Mouse (Mus musculus) intestine, embryonic 16.5 days (tissue): ENCODE results near the gene Zfp658. TPM values are rescaled to one million over a fixed set of nuclear protein-coding genes. Genes with fewer than 3 reads are reported as not detected.

Experiments
- ATAC-seq: fragments of 200-750 bp; cut with Nextera tagmentation; 2 replicates; pipeline ENCODE4 v1.8.0; 2017; ENCODE audit warnings: moderate TSS enrichment, moderate library complexity
- H3K27ac ChIP-seq: fragments of 300-500 bp; sonication (generic); 2 replicates; pipeline ENCODE4 v1.5.1; 2014; ENCODE audit warnings: mild to moderate bottlenecking, low read length
- H3K27me3 ChIP-seq: fragments of 300-500 bp; sonication (generic); replicated peaks from 2 replicates; pipeline ENCODE4 v1.6.1; 2014; ENCODE audit warnings: low read length, control low read depth, mixed read lengths; ENCODE audit not compliant: control insufficient read depth, insufficient read depth
- H3K36me3 ChIP-seq: fragments of 300-500 bp; sonication (generic); 2 replicates; pipeline ENCODE4 v1.6.1; 2014; ENCODE audit warnings: low read length, control low read depth; ENCODE audit not compliant: control insufficient read depth, insufficient read depth
- H3K4me1 ChIP-seq: fragments of 300-500 bp; sonication (generic); 2 replicates; pipeline ENCODE4 v1.6.1; 2014; ENCODE audit warnings: low read length, control low read depth, mixed read lengths; ENCODE audit not compliant: control insufficient read depth, insufficient read depth
- H3K4me2 ChIP-seq: fragments of 300-500 bp; sonication (generic); 2 replicates; pipeline ENCODE4 v1.6.1; 2014; ENCODE audit warnings: low read depth, low read length, control low read depth
- H3K4me3 ChIP-seq: fragments of 300-500 bp; sonication (generic); 2 replicates; pipeline ENCODE4 v1.5.1; 2014; ENCODE audit warnings: mild to moderate bottlenecking, low read length
- H3K9ac ChIP-seq: fragments of 300-500 bp; sonication (generic); 2 replicates; pipeline ENCODE4 v1.6.1; 2014; ENCODE audit warnings: low read depth, low read length
- H3K9me3 ChIP-seq: fragments of 300-500 bp; sonication (generic); 2 replicates; pipeline ENCODE4 v1.6.1; 2016; ENCODE audit warnings: low read length, control low read depth; ENCODE audit not compliant: control insufficient read depth
- WGBS: fragments of 180-500 bp; shearing (Covaris S2); extraction: QIAGEN DNeasy Blood & Tissue Kit; methylation state at CpG from one replicate; pipeline ENCODE4 v1.1.7; 2014; 5-methylcytosine and 5-hydroxymethylcytosine counted together
- polyA plus RNA-seq: library from polyadenylated mRNA; unstranded; fragments of >200 nt; fragmentation: Nextera tagmentation; extraction: Ambion mirVana; gene quantifications from 2 replicates; pipeline ENCODE4 v1.2.1, GENCODE M21; 2015

The Zfp658 gene
- polyA plus RNA-seq, 1 experiment from 2014 or later: 2.4 TPM

DNA sequence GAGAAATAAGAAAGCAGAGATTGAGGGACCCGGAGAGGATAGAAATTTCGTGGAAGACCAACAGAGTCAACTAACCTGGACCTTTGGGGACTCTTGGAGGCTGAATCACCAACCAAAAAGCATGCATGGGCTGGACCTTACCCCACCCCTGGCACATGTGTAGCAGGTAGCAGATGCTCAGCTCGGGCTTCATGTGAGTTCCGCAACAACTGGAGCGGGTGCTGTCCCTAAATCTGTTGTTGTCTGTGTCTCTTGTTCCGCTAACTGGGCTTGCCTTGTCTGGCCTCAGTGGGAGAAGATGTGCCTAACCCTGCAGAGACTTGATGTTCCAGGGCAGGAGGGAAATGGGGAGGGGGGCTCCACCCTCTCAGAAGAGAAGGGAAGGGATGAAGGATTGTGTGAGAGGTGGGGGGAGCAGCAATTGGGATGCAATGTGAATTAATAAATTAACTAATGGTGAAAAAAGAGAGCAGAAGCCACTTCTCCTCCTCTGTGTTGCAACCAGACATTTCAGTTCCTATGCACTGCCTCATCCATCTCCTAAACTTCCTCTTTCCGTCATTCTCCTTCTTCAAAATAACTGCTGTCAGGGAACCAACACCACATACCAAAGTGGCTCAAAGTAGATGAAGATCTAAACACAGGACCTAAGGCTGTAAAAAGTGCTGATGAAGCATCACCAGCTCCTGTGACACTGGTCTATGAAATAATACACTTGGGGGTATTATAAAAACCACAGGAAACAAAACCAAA, 17.7 kb upstream of the Zfp658 start, which contains the start of gene Cd33:
Gene Cd33 (minus strand): TSS at position 204 of the 753 bp plus-strand sequence.
- Histone ChIP-seq H3K9me3 (no peaks in the 10 kb centered on the region), H3K4me2 (no peak within 1 kb of the TSS), H3K27ac (no peak within 1 kb of the TSS), H3K27me3 (no peaks in the 10 kb centered on the region), H3K4me3 (no peak within 1 kb of the TSS), H3K36me3 (no peaks in the 10 kb centered on the region), H3K9ac (no peak within 1 kb of the TSS), H3K4me1 (no peaks in the 10 kb centered on the region)
- WGBS: 75% methylated on average over 7 of the region's 7 CpGs
- no peak for ATAC-seq

DNA sequence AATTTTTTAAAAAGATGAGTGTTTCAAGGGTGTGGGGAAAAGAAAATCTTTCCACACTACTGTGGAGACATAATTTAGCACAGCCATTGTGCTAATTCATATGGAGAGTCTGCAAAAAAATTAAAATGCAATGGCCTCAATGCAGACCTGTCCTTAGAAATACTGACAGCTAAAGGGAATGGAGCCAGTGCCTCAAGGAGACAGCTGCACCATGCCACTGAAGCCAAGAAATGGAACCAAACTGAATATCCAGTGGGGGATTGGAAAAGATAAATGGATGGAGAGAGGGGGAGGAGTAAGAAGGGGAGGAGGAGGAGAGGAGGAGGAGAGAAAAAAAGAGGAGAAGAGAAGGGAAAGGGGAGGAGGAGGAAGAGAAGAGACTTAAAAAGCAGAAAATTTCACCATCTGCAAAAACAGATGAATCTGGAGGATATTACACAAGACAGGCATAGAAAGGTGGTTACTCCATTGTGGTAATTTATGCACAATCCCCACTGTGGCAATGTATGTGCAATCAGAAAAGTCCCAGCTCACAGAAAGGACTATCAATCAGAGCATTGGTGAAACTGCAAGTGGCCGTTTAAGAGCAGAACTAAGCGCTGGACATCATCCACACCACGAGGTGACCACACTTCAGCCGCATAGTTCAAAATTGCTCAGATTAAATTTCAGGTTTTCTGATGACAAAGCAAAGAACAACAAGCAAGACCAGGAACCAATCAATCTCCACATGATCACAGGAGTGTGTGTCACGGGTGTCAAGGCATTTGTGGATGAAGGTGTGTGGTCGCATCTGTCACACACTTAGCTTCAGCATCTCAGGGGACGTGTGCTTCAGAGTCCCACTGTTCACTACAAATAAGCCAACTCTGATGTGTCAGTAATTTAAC, 16.2 kb upstream of the Zfp658 start:
- no peak for ATAC-seq
- Histone ChIP-seq H3K4me1 (no peaks in the 10 kb centered on the region), H3K9ac (no peak overlapping the region), H3K4me2 (no peak overlapping the region), H3K27me3 (no peaks in the 10 kb centered on the region), H3K9me3 (no peaks in the 10 kb centered on the region), H3K4me3 (no peak overlapping the region), H3K36me3 (no peaks in the 10 kb centered on the region), H3K27ac (no peak overlapping the region)
- WGBS: 65% methylated on average over 7 of the region's 7 CpGs

DNA sequence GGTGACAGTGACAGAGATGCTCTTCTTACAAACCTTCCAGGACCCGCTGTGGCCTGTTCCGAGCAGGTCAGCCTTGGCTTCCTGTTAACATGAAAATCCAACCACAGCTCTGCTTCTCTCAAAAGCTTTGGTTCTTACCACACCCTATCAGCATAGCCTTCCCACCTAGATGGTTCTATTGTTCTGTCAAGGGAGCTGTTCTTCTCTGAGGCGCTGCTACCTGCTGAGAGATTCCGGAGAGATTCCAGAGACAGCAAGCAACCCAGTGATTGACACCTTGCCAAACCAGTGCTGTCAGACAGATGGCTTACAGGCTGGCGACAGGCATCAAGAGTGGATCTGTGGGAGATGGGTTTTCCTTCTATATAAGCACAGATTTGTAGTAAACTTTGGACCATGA, 14.4 kb upstream of the Zfp658 start:
- H3K4me2 ChIP-seq: no peak overlapping the region
- WGBS: 35% methylated on average over 5 of the region's 5 CpGs
- no peaks in the 10 kb centered on the region for H3K36me3 ChIP-seq
- no peaks in the 10 kb centered on the region for H3K9me3 ChIP-seq
- H3K9ac ChIP-seq: no peak overlapping the region
- no peak overlapping the region for H3K27ac ChIP-seq
- H3K4me1 ChIP-seq: no peaks in the 10 kb centered on the region
- H3K4me3 ChIP-seq: no peak overlapping the region
- ATAC-seq: no peak
- H3K27me3 ChIP-seq: no peaks in the 10 kb centered on the region

- WGBS: 75% methylated on average over 4 of the region's 4 CpGs
- Histone ChIP-seq H3K9ac (no peak overlapping the region), H3K4me2 (no peak overlapping the region), H3K27me3 (no peaks in the 10 kb centered on the region), H3K4me1 (no peaks in the 10 kb centered on the region), H3K27ac (no peak overlapping the region), H3K9me3 (no peaks in the 10 kb centered on the region), H3K4me3 (no peak overlapping the region), H3K36me3 (no peaks in the 10 kb centered on the region)
- no peak for ATAC-seq
These were observed 13.8 kb upstream of the Zfp658 start for GRCm38 (mm10) chr7:43548206-43548605.

DNA sequence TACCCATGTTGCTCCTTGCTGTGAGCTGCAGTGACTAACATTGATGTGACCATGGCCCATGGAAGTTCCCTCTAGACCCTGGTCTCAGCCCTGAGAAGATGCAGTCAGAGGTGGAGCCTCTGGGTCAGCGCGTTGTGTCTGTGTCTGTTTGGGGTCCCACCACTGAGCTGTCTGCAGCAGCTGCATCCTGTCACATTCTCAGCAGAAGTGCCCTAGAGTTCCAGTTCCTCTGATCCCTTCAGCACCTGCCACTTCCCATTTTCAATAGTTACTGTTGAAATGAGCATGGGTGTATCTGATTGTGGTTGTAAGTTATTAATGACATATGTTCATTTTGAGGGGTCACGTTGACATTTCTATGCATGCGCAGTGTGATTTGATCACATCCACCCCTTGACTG, 8.9 kb upstream of the Zfp658 start:
- no peak overlapping the region for H3K4me3 ChIP-seq
- ATAC-seq: no peak

GRCm38 (mm10) chr7:43554550-43554949, 7.5 kb upstream of the Zfp658 start:
- Histone ChIP-seq H3K9me3 (no peaks in the 10 kb centered on the region), H3K36me3 (no peaks in the 10 kb centered on the region), H3K27ac (no peak overlapping the region), H3K27me3 (no peaks in the 10 kb centered on the region), H3K4me3 (no peak overlapping the region), H3K4me2 (no peak overlapping the region), H3K9ac (no peak overlapping the region), H3K4me1 (no peaks in the 10 kb centered on the region)
- peak; percentile 33; the same call in 1 of the 2 replicates for ATAC-seq
- WGBS: 49% methylated on average over 3 of the region's 3 CpGs

More for the DNA sequence above, 8.9 kb upstream of the Zfp658 start:
- H3K27me3 ChIP-seq: no peaks in the 10 kb centered on the region
- H3K9me3 ChIP-seq: no peaks in the 10 kb centered on the region
- no peaks in the 10 kb centered on the region for H3K4me1 ChIP-seq
- H3K9ac ChIP-seq: no peak overlapping the region
- WGBS: 72% methylated on average over 4 of the region's 4 CpGs
- no peak overlapping the region for H3K27ac ChIP-seq
- H3K4me2 ChIP-seq: no peak overlapping the region
- no peaks in the 10 kb centered on the region for H3K36me3 ChIP-seq

DNA sequence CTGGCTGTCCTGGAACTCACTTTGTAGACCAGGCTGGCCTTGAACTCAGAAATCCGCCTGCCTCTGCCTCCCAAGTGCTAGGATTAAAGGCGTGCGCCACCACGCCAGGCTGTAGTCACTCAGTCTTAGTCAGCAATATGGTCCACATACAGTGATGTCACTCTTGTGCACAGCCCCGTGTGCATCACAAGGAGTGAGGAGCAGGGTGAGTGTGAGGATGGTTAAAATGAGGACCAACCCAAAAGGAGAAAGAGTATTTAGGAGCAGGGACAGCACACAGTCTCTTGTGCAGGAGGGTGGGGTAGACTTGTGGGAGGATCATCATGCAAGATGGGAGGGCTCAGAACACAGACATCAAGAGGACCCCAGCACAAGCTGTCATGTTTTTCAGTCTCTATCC, 6.7 kb upstream of the Zfp658 start:
- Histone ChIP-seq H3K4me3 (no peak overlapping the region), H3K36me3 (no peaks in the 10 kb centered on the region), H3K9ac (no peak overlapping the region), H3K9me3 (no peaks in the 10 kb centered on the region), H3K4me2 (no peak overlapping the region), H3K27ac (no peak overlapping the region), H3K4me1 (no peaks in the 10 kb centered on the region), H3K27me3 (no peaks in the 10 kb centered on the region)
- no peak for ATAC-seq
- WGBS: 92% methylated on average over 5 of the region's 5 CpGs

DNA sequence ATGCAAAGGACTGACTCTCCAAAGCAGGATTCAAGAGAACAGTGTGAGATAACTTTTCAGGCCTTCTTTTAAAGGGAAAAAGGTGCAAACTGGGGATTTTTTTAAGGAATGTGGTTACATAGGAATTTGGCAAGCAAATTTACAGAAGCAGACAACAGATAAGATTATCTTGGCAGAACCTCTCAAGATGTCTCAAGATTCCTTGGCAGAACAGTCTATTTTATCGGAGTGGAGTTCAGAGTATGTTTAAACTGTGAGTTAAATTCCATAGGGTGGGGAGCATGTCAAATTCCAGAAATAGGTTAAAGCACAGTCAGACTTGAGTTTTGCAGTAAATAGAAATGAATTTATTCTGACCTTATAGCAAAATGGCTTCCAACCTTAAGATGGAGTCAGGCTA, 5.2 kb upstream of the Zfp658 start:
- H3K4me2 ChIP-seq: no peak overlapping the region
- no peaks in the 10 kb centered on the region for H3K36me3 ChIP-seq
- no peak overlapping the region for H3K9ac ChIP-seq
- 29% methylated on average over 1 of the region's 1 CpGs for WGBS
- H3K4me1 ChIP-seq: no peaks in the 10 kb centered on the region
- ATAC-seq: no peak
- H3K9me3 ChIP-seq: no peaks in the 10 kb centered on the region
- no peaks in the 10 kb centered on the region for H3K27me3 ChIP-seq
- H3K4me3 ChIP-seq: no peak overlapping the region
- H3K27ac ChIP-seq: no peak overlapping the region; the same call in 1 of the 2 replicates

DNA sequence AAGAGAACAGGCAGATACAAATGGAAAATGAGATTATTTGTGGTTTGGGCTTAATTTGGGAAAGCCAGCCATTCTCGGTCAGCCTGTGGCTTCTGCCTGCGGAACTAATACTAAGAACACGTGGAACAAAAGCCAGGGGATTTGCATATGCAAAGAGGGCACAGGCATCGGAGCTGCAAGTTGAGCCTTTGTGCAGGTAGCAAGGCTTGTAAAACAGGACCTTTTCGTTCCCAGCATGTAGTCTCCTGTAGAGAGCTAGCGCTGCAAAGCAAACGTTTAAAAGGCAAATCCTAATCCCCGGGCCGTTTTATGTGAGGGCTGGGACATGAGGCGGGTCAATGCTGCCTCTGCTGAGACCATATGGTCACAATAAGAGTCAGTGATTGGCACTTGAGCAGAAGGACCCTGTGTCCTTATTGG, 605 bp downstream of the Zfp658 start:
- Histone ChIP-seq H3K9me3 (no peaks in the 10 kb centered on the region), H3K4me3 (peak overlapping the region; percentile 66), H3K9ac (peak overlapping the region; percentile 81), H3K36me3 (no peaks in the 10 kb centered on the region), H3K27ac (peak overlapping the region; percentile 84), H3K27me3 (no peaks in the 10 kb centered on the region), H3K4me2 (peak overlapping the region; percentile 71), H3K4me1 (peaks cover 13% of the 10 kb centered on the region)
- ATAC-seq: peak; percentile 29; the same call in 1 of the 2 replicates
- 1% methylated on average over 10 of the region's 10 CpGs for WGBS
